ENCODE assay signal across 16 mouse cellular contexts in genomic region chr11:67644632-67645149, GRCm38 (mm10). TPM values are rescaled to one million over a fixed set of nuclear protein-coding genes. Genes with fewer than 3 reads are reported as not detected.
"Had no signal": no experiment of that assay in that cellular context is flagged by ENCODE, and none has a peak within 500 bp of the region (broad histone marks: within the 10 kb centered on the region; RNA-seq: fewer than 3 reads in every experiment).

No protein-coding gene starts in this region.

- H3K9me3 ChIP-seq: intestine, embryonic 15.5 days; limb, embryonic 13.5 days; midbrain, embryonic 10.5 days; neural tube, embryonic 15.5 days had no signal

- H3K4me3 ChIP-seq: intestine, embryonic 15.5 days; limb, embryonic 13.5 days; midbrain, embryonic 10.5 days; myocyte; neural tube, embryonic 15.5 days had no signal

- H3K4me2 ChIP-seq: intestine, embryonic 15.5 days; limb, embryonic 13.5 days; neural tube, embryonic 15.5 days had no signal

- H3K4me1 ChIP-seq: intestine, embryonic 15.5 days; limb, embryonic 13.5 days; midbrain, embryonic 10.5 days; neural tube, embryonic 15.5 days had no signal

- H3K27ac ChIP-seq: intestine, embryonic 15.5 days; limb, embryonic 13.5 days; liver, embryonic 14.5 days; midbrain, embryonic 10.5 days; neural tube, embryonic 15.5 days had no signal

- H3K27me3 ChIP-seq: intestine, embryonic 15.5 days; neural tube, embryonic 15.5 days had no signal

- H3K36me3 ChIP-seq: intestine, embryonic 15.5 days; limb, embryonic 13.5 days; midbrain, embryonic 10.5 days; neural tube, embryonic 15.5 days had no signal

- H3K9ac ChIP-seq: intestine, embryonic 15.5 days; limb, embryonic 13.5 days; liver, embryonic 14.5 days; neural tube, embryonic 15.5 days had no signal

- ATAC-seq: intestine, embryonic 15.5 days had no signal

- DNase-seq: lung, adult 18-20 months; midbrain, embryonic 14.5 days; right cerebral cortex, adult 18-20 months; right cerebral cortex, postnatal 25 days; thymus, postnatal 36 days had no signal

RNA-seq across cellular contexts. Expression of gene Rcvrn, which starts 50.4 kb away (rescaled TPM):
- total RNA-seq: liver, adult 2 months; megakaryocyte, adult 5-6 weeks had no signal
- polyA plus RNA-seq: intestine, embryonic 15.5 days; limb, embryonic 13.5 days; liver, adult 2 months; liver, embryonic 14.5 days; midbrain, embryonic 10.5 days; midbrain, embryonic 14.5 days; myocyte; neural tube, embryonic 11.5 days; neural tube, embryonic 15.5 days; small intestine, adult 2 months; stomach, embryonic 16.5 days had no signal
